Mouse (Mus musculus): Measurements from ENCODE around the gene Gm49380. TPM values are rescaled to one million over a fixed set of nuclear protein-coding genes. Genes with fewer than 3 reads are reported as not detected.

Gm49380 gene
- polyA plus RNA-seq, 1 experiment, result 1.6 TPM

DNA sequence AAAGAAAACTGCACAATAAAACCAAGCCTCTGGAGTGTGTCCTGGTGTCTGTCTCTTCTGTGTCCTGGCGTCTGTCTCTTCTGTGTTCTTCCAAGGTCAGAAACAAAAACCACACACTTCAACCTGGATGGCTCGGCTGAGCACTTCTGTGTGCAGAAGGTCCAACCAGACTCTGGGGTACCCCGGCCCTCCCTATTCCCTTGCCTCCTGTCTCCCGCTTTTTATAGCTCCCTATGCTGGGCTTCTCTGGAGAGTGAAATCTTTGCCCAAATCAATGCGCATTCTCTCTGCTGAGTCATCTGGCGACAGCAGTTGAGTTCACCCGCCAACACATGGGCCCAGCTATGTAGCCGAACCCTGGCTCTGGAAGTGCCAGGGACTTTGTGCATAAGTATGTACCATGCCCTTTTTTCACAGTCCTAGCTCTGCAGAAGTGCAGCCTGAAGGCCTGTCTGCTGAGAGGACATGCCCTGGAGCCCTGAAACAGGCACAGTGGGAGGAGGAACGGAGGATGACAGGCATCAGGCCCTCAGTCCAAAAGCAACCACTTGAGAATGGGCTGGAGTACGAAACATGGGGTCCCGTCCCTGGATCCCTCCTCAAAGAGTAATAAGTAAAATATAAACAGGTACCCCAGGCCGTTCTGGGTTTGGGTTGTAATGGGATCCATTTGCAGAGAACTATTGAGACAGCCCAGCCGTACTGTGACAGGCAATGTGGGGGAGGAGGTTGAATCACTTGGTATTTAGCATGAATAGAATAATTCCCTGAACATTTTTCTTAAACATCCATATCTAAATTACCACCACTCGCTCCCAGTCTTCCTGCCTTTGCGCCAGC is 64.5 kb downstream of the Gm49380 start:
- Histone ChIP-seq H3K36me3 (ENCODE audit: control insufficient read depth, insufficient read depth, low read length) (no peaks in the 10 kb centered on the region), H3K4me1 (ENCODE audit: control insufficient read depth, insufficient read depth, low read length) (no peaks in the 10 kb centered on the region; the same call in 1 of the 2 replicates), H3K27me3 (ENCODE audit: control insufficient read depth, insufficient read depth, low read length) (no peaks in the 10 kb centered on the region), H3K4me3 (ENCODE audit: control insufficient read depth, low read depth, low read length) (no peak overlapping the region), H3K27ac (ENCODE audit: control insufficient read depth, insufficient read depth, low read depth, low read length) (no peak overlapping the region)
- TF ChIP-seq POLR2A (IDR thresholded peaks at IDR 0.05; ENCODE audit: control insufficient read depth, low read depth, low read length), result no peak
- no peak for TF ChIP-seq CTCF (IDR thresholded peaks at IDR 0.05; ENCODE audit: control insufficient read depth, insufficient read depth, insufficient replicate concordance, low read depth, low read length)

DNA sequence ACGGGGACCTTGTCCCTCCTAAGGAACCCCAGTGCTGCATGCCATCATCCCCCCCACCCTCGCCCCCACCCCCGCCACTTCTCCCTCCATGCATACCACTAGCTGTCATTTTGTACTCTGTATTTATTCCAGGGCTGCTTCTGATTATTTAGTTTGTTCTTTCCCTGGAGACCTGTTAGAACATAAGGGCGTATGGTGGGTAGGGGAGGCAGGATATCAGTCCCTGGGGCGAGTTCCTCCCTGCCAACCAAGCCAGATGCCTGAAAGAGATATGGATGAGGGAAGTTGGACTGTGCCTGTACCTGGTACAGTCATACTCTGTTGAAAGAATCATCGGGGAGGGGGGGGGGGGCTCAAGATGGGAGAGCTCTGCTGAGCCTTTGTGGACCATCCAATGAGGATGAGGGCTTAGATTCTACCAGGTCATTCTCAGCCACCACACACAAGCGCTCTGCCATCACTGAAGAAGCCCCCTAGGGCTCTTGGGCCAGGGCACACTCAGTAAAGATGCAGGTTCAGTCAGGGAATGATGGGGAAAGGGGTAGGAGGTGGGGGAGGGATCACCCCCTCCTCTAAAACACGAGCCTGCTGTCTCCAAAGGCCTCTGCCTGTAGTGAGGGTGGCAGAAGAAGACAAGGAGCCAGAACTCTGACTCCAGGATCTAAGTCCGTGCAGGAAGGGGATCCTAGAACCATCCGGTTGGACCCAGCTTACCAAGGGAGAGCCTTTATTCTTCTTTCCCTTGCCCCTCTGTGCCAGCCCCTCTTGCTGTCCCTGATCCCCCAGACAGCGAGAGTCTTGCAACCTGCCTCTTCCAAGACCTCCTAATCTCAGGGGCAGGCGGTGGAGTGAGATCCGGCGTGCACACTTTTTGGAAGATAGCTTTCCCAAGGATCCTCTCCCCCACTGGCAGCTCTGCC is 65.5 kb downstream of the Gm49380 start:
- Histone ChIP-seq H3K4me3 (ENCODE audit: control insufficient read depth, low read depth, low read length) (no peak overlapping the region), H3K36me3 (ENCODE audit: control insufficient read depth, insufficient read depth, low read length) (no peaks in the 10 kb centered on the region), H3K27me3 (ENCODE audit: control insufficient read depth, insufficient read depth, low read length) (no peaks in the 10 kb centered on the region), H3K4me1 (ENCODE audit: control insufficient read depth, insufficient read depth, low read length) (peaks cover 8% of the 10 kb centered on the region), H3K27ac (ENCODE audit: control insufficient read depth, insufficient read depth, low read depth, low read length) (no peak overlapping the region)
- TF ChIP-seq CTCF (IDR thresholded peaks at IDR 0.05; ENCODE audit: control insufficient read depth, insufficient read depth, insufficient replicate concordance, low read depth, low read length) (no peak), POLR2A (IDR thresholded peaks at IDR 0.05; ENCODE audit: control insufficient read depth, low read depth, low read length) (no peak)

DNA sequence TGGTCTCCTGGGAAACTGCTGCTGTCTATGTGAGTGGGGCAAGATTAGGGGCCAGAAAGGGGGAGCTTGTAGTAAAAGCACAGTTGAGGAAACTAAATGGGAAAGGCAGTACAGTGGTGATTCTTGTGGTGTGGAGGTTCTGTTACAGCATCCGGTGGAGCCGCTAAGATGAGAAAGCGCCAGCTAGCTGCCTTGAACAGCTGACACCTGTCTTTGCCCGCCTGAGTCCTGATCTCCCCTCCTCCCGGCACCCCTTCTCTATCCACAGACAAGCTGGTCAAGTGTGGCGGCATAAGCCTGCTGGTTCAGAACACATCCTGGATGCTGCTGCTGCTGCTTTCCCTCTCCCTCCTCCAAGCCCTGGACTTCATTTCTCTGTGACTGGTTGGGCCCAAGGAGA is 66.2 kb downstream of the Gm49380 start:
- Histone ChIP-seq H3K4me1 (ENCODE audit: control insufficient read depth, insufficient read depth, low read length) (peaks cover 8% of the 10 kb centered on the region), H3K36me3 (ENCODE audit: control insufficient read depth, insufficient read depth, low read length) (no peaks in the 10 kb centered on the region), H3K27ac (ENCODE audit: control insufficient read depth, insufficient read depth, low read depth, low read length) (no peak overlapping the region), H3K4me3 (ENCODE audit: control insufficient read depth, low read depth, low read length) (no peak overlapping the region), H3K27me3 (ENCODE audit: control insufficient read depth, insufficient read depth, low read length) (no peaks in the 10 kb centered on the region)
- TF ChIP-seq POLR2A (IDR thresholded peaks at IDR 0.05; ENCODE audit: control insufficient read depth, low read depth, low read length) (no peak), CTCF (IDR thresholded peaks at IDR 0.05; ENCODE audit: control insufficient read depth, insufficient read depth, insufficient replicate concordance, low read depth, low read length) (no peak)

DNA sequence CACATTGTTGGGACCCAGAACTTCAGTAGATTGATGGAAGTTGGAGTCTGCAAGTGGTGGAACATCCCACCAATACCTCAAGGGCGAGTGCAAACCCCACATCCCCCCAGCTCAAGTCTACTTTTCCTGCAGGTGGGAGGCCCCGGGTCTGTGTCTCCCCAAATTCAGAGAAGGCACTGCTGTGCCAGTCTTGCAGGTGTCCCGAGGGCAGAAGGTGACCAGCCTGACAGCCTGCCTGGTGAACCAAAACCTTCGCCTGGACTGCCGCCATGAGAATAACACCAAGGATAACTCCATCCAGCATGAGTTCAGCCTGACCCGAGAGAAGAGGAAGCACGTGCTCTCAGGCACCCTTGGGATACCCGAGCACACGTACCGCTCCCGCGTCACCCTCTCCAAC is 66.9 kb downstream of the Gm49380 start:
- TF ChIP-seq POLR2A (IDR thresholded peaks at IDR 0.05; ENCODE audit: control insufficient read depth, low read depth, low read length) (no peak), CTCF (IDR thresholded peaks at IDR 0.05; ENCODE audit: control insufficient read depth, insufficient read depth, insufficient replicate concordance, low read depth, low read length) (no peak)
- Histone ChIP-seq H3K27me3 (ENCODE audit: control insufficient read depth, insufficient read depth, low read length) (no peaks in the 10 kb centered on the region), H3K27ac (ENCODE audit: control insufficient read depth, insufficient read depth, low read depth, low read length) (no peak overlapping the region), H3K4me3 (ENCODE audit: control insufficient read depth, low read depth, low read length) (no peak overlapping the region), H3K4me1 (ENCODE audit: control insufficient read depth, insufficient read depth, low read length) (peaks cover 8% of the 10 kb centered on the region), H3K36me3 (ENCODE audit: control insufficient read depth, insufficient read depth, low read length) (no peaks in the 10 kb centered on the region)

DNA sequence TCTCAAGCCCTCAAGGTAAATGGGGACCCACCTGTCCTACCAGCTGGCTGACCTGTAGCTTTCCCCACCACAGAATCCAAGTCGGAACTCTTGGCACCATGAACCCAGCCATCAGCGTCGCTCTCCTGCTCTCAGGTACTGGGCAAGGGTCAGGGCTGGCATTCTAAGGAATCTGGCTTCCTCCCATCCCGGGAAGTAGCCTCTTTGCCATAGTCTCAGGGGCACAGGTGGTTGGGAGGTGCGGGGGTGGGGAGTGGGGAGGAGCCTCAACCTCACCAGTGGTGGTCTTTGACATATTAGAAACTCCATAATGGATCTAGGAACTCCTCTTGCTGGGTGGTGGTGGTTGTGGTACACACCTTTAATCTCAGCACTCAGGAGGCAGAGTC is 67.4 kb downstream of the Gm49380 start:
- no peaks in the 10 kb centered on the region for H3K27me3 ChIP-seq (ENCODE audit: control insufficient read depth, insufficient read depth, low read length)
- no peak overlapping the region for H3K4me3 ChIP-seq (ENCODE audit: control insufficient read depth, low read depth, low read length)
- TF ChIP-seq POLR2A (IDR thresholded peaks at IDR 0.05; ENCODE audit: control insufficient read depth, low read depth, low read length) (no peak), CTCF (IDR thresholded peaks at IDR 0.05; ENCODE audit: control insufficient read depth, insufficient read depth, insufficient replicate concordance, low read depth, low read length) (no peak)
- no peak overlapping the region for H3K27ac ChIP-seq (ENCODE audit: control insufficient read depth, insufficient read depth, low read depth, low read length)
- H3K36me3 ChIP-seq (ENCODE audit: control insufficient read depth, insufficient read depth, low read length), result no peaks in the 10 kb centered on the region
- peaks cover 8% of the 10 kb centered on the region for H3K4me1 ChIP-seq (ENCODE audit: control insufficient read depth, insufficient read depth, low read length)

DNA sequence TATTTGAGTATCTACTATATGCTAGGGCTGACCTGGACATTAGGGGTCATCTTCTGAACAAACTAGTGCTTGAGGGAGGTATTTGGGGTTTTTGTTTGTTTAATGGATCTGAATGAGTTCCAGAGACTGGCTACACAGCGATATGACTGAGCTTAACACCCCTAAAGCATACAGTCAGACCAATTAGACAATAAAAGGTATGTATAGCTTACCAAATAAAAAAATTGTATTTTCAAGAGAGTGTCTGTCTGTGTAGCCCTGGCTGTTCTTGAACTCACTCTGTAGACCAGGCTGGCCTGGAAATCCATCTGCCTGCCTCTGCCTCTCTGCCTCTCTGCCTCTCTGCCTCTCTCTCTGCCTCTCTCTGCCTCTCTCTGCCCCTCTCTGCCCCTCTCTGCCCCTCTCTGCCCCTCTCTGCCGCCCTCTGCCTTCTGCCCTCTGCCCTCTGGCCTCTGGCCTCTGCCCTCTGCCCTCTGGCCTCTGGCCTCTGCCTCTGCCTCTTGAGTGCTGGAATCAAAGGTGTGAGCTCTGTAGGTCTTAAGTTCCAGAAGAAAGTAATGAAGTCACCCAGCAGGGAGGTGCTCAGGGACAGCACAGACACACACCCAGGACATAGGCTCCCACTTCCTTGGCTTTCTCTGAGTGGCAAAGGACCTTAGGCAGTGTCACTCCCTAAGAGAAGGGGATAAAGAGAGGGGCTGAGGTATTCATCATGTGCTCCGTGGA is 68.0 kb downstream of the Gm49380 start:
- no peak for TF ChIP-seq POLR2A (IDR thresholded peaks at IDR 0.05; ENCODE audit: control insufficient read depth, low read depth, low read length)
- no peak for TF ChIP-seq CTCF (IDR thresholded peaks at IDR 0.05; ENCODE audit: control insufficient read depth, insufficient read depth, insufficient replicate concordance, low read depth, low read length)
- Histone ChIP-seq H3K27me3 (ENCODE audit: control insufficient read depth, insufficient read depth, low read length) (no peaks in the 10 kb centered on the region), H3K27ac (ENCODE audit: control insufficient read depth, insufficient read depth, low read depth, low read length) (no peak overlapping the region), H3K4me3 (ENCODE audit: control insufficient read depth, low read depth, low read length) (no peak overlapping the region), H3K36me3 (ENCODE audit: control insufficient read depth, insufficient read depth, low read length) (no peaks in the 10 kb centered on the region), H3K4me1 (ENCODE audit: control insufficient read depth, insufficient read depth, low read length) (peaks cover 8% of the 10 kb centered on the region)

Measured in testis, adult 2 months (tissue).